Mouse (Mus musculus) brown adipose tissue, adult 24 weeks (tissue): Measurements from ENCODE around the gene Abcg5. TPM values are rescaled to one million over a fixed set of nuclear protein-coding genes. Genes with fewer than 3 reads are reported as not detected.
A peak's percentile ranks its signal among the peaks of the same experiment; 100 is the strongest.

Experiments used
- H3K27ac ChIP-seq: fragments of 200-500 bp; replicated peaks from 2 replicates; pipeline ENCODE4 v1.5.1; 2012; ENCODE audit warnings: low read depth, mild to moderate bottlenecking, low read length
- H3K4me1 ChIP-seq: fragments of 200-500 bp; 2 replicates; pipeline ENCODE4 v1.6.1; 2012; ENCODE audit warnings: low read length, mixed read lengths; ENCODE audit not compliant: control insufficient read depth, insufficient read depth, insufficient read length
- H3K4me3 ChIP-seq: fragments of 200-500 bp; 2 replicates; pipeline ENCODE4 v1.5.1; 2012; ENCODE audit warnings: low read depth, mild to moderate bottlenecking, low read length, moderate library complexity; ENCODE audit not compliant: insufficient read depth
- polyA plus RNA-seq: library from polyadenylated mRNA; stranded (reverse); fragments of >200 nt; gene quantifications from 2 replicates; pipeline ENCODE4 v1.2.4, GENCODE M21; 2012; ENCODE audit not compliant: missing spikeins, insufficient read depth, insufficient read length

Abcg5 gene
- polyA plus RNA-seq, 1 experiment = not detected

- H3K4me3 ChIP-seq = no peak overlapping the region
- peaks cover 3% of the 10 kb centered on the region; the same call in 1 of the 2 replicates for H3K4me1 ChIP-seq
- no peak overlapping the region for H3K27ac ChIP-seq
These were observed 40.9 kb downstream of the Abcg5 start for GRCm38 (mm10) chr17:84641893-84642292.

GRCm38 (mm10) chr17:84639796-84640378 lies 42.9 kb downstream of the Abcg5 start:
- H3K27ac ChIP-seq = no peak overlapping the region
- peaks cover 3% of the 10 kb centered on the region; the same call in 1 of the 2 replicates for H3K4me1 ChIP-seq
- H3K4me3 ChIP-seq = no peak overlapping the region

GRCm38 (mm10) chr17:84637971-84638370 lies 44.8 kb downstream of the Abcg5 start:
- Histone ChIP-seq H3K4me1 (peaks cover 3% of the 10 kb centered on the region; the same call in 1 of the 2 replicates), H3K27ac (no peak overlapping the region), H3K4me3 (no peak overlapping the region)

GRCm38 (mm10) chr17:84636328-84636727 lies 46.5 kb downstream of the Abcg5 start:
- Histone ChIP-seq H3K4me3 (no peak overlapping the region), H3K4me1 (peaks cover 3% of the 10 kb centered on the region; the same call in 1 of the 2 replicates), H3K27ac (no peak overlapping the region)

GRCm38 (mm10) chr17:84633443-84633842 lies 49.4 kb downstream of the Abcg5 start:
- H3K4me1 ChIP-seq = no peaks in the 10 kb centered on the region
- H3K27ac ChIP-seq = no peak overlapping the region
- H3K4me3 ChIP-seq = no peak overlapping the region

GRCm38 (mm10) chr17:84631836-84632235 lies 51.0 kb downstream of the Abcg5 start:
- Histone ChIP-seq H3K27ac (no peak overlapping the region), H3K4me1 (no peaks in the 10 kb centered on the region), H3K4me3 (no peak overlapping the region)

GRCm38 (mm10) chr17:84628611-84629010 lies 54.2 kb downstream of the Abcg5 start:
- no peak overlapping the region for H3K27ac ChIP-seq
- no peaks in the 10 kb centered on the region for H3K4me1 ChIP-seq
- H3K4me3 ChIP-seq = no peak overlapping the region

- Histone ChIP-seq H3K4me1 (no peaks in the 10 kb centered on the region), H3K27ac (no peak overlapping the region), H3K4me3 (no peak overlapping the region)
These were observed 55.1 kb downstream of the Abcg5 start for GRCm38 (mm10) chr17:84627721-84628120.

GRCm38 (mm10) chr17:84626857-84627305 lies 55.9 kb downstream of the Abcg5 start:
- Histone ChIP-seq H3K4me1 (no peaks in the 10 kb centered on the region), H3K4me3 (peak overlapping the region; percentile 27; the same call in 1 of the 2 replicates), H3K27ac (no peak overlapping the region)

GRCm38 (mm10) chr17:84626276-84626856 lies 56.4 kb downstream of the Abcg5 start, which contains the start of gene Dync2li1:
Gene Dync2li1, plus strand, starts transcription at chr17:84626496.
- Histone ChIP-seq H3K4me3 (peak within 1 kb of the TSS; percentile 63), H3K27ac (no peak within 1 kb of the TSS), H3K4me1 (no peaks in the 10 kb centered on the region)

GRCm38 (mm10) chr17:84622873-84623272 lies 59.9 kb downstream of the Abcg5 start:
- Histone ChIP-seq H3K4me3 (no peak overlapping the region), H3K27ac (no peak overlapping the region), H3K4me1 (peaks cover 6% of the 10 kb centered on the region)

GRCm38 (mm10) chr17:84622028-84622427 lies 60.8 kb downstream of the Abcg5 start:
- no peak overlapping the region for H3K27ac ChIP-seq
- H3K4me3 ChIP-seq = no peak overlapping the region
- peaks cover 6% of the 10 kb centered on the region for H3K4me1 ChIP-seq

GRCm38 (mm10) chr17:84621209-84621608 lies 61.6 kb downstream of the Abcg5 start:
- H3K4me1 ChIP-seq = peaks cover 6% of the 10 kb centered on the region
- H3K27ac ChIP-seq = no peak overlapping the region
- H3K4me3 ChIP-seq = no peak overlapping the region

GRCm38 (mm10) chr17:84620610-84621009 lies 62.2 kb downstream of the Abcg5 start:
- peaks cover 6% of the 10 kb centered on the region for H3K4me1 ChIP-seq
- H3K4me3 ChIP-seq = no peak overlapping the region
- H3K27ac ChIP-seq = no peak overlapping the region

GRCm38 (mm10) chr17:84620076-84620475 lies 62.7 kb downstream of the Abcg5 start:
- H3K4me1 ChIP-seq = peaks cover 6% of the 10 kb centered on the region
- no peak overlapping the region for H3K4me3 ChIP-seq
- H3K27ac ChIP-seq = no peak overlapping the region

GRCm38 (mm10) chr17:84619112-84619511 lies 63.7 kb downstream of the Abcg5 start:
- H3K4me3 ChIP-seq = no peak overlapping the region
- H3K4me1 ChIP-seq = peaks cover 6% of the 10 kb centered on the region

More at GRCm38 (mm10) chr17:84619112-84619511, 63.7 kb downstream of the Abcg5 start:
- no peak overlapping the region for H3K27ac ChIP-seq
